Mouse (Mus musculus) bone marrow, adult 2 months (tissue): ENCODE results near the gene Defb28.

Experiments
- CTCF ChIP-seq: fragments of 200-500 bp; IDR thresholded peaks from 2 replicates; pipeline ENCODE4 v1.5.1; 2011; ENCODE audit warnings: low read length, control low read depth; ENCODE audit not compliant: control insufficient read depth, insufficient read depth
- POLR2A ChIP-seq: fragments of 200-500 bp; IDR thresholded peaks from 2 replicates; pipeline ENCODE4 v1.6.1; 2011; ENCODE audit warnings: low read depth, mild to moderate bottlenecking, control low read depth, low read length, borderline replicate concordance; ENCODE audit not compliant: control insufficient read depth

- TF ChIP-seq CTCF, result no peak
- no peak for TF ChIP-seq POLR2A
These were observed 51.8 kb downstream of the Defb28 start for GRCm38 (mm10) chr2:152569881-152570280.
